Mouse (Mus musculus) heart, adult 18-20 months (tissue): ENCODE measurements at regions not wholly inside any gene's neighbourhood (a gene's known extent, or its start where the extent isn't known, plus 50 kb on each side); places are given as distances from the start of the nearest gene placed in this dataset.
A peak's percentile ranks its signal among the peaks of the same experiment; 100 is the strongest.

Source experiments
- DNase-seq, 2 experiments: peaks; one replicate each; pipeline ENCODE4 v3.0.0; 2021 to 2022; ENCODE audit warnings: mixed read lengths in 1 of 2

DNA sequence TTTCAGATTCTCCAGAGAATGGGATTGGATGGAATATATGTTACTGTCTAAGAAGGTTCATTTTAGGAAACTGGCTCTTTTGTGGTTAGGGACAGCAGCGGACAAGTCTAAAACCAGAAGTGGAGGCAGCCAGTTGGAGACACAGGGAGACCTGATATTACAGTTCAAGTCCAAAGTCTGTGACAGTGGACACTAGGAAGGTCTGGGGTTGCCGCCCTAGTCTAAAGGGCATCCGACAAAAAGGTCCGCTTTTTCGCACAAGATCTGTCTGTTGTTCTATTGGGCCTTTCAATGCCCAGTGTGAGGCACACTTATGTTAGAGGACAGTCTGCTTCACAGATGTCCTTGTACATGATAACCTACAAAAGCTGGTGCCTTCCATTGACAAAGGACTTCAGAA lies 152.9 kb upstream of the Mpped2 start:
- no peak for DNase-seq

- peak in 1 of 2 experiments; percentile 7 for DNase-seq
Observed at GRCm38 (mm10) chr2:106547117-106547516, 146.0 kb upstream of the Mpped2 start.

GRCm38 (mm10) chr2:106553666-106554065 lies 139.4 kb upstream of the Mpped2 start:
- no peak for DNase-seq

DNA sequence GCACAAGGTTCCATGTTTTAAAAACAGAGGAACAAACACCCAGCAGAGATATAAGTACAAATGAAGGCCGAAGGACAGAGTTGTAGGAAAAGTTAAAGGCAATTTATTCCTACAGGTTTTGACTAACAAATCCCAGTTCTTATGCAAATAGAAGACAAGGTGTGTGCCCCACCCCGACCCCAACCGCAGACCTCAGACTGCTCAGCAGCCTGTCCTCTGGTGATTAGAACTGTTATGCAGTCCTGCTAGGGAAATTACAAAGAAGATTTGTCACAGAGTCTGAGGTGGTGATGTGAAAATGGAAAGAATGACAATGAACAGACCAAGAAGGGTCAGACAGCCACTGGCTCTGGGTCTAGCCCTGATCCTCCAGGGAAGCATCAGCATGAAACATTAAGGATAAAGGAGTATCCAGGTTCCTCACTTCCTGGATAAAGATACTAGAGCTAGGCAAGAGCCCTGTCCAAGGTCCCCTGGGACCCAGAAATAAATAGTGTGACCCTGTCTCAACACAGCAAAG lies 131.4 kb upstream of the Mpped2 start:
- no peak for DNase-seq

GRCm38 (mm10) chr2:106570226-106570625 lies 122.8 kb upstream of the Mpped2 start:
- no peak for DNase-seq

- no peak for DNase-seq
Observed at GRCm38 (mm10) chr2:106571346-106571745, 121.7 kb upstream of the Mpped2 start.

GRCm38 (mm10) chr2:106571913-106572312 lies 121.2 kb upstream of the Mpped2 start:
- DNase-seq, result no peak

- DNase-seq, result no peak
Observed at GRCm38 (mm10) chr2:106576746-106577323, 116.2 kb upstream of the Mpped2 start.

GRCm38 (mm10) chr2:106578062-106578461 lies 115.0 kb upstream of the Mpped2 start:
- DNase-seq, result no peak

DNA sequence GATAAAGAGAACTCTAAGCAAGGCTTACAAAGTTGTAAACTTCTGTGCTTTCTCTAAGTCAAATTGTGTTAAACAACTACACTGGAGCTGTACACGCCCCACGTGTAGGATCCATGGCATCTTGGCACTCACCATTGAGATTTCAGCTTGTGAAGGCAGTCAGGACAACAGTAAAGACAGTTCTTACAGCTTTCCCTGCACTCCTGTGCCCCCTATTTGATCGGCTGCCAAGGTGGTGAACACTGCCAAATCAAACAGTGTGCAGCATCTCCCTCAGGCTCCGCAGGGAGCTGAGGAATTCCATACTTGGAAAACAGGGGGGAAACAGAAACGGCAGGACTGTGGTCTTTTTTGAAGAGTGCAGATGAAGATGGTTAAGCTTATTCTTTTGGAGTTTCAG lies 112.4 kb upstream of the Mpped2 start:
- DNase-seq, result no peak

GRCm38 (mm10) chr2:106621251-106621650 lies 71.8 kb upstream of the Mpped2 start:
- no peak for DNase-seq

GRCm38 (mm10) chr2:106622326-106622725 lies 70.7 kb upstream of the Mpped2 start:
- DNase-seq, result no peak

DNA sequence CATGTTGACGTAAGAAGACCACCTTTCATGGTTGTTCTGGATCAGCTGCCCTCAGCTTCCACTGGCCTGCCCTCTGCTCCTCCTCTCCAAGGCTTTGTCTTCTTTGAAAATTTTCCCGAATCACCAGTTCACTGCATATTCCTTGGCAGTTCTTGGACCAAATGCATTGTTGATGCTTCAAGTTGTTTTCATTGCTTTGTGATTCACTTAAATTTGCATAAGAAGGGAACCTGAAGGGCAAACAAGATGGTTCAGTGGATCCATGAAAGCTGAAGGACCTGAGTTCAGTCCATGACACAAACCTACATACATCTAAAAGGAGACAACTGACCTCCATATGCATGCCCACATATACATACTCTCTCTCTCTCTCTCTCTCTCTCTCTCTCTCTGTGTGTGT lies 69.4 kb upstream of the Mpped2 start:
- no peak for DNase-seq

DNA sequence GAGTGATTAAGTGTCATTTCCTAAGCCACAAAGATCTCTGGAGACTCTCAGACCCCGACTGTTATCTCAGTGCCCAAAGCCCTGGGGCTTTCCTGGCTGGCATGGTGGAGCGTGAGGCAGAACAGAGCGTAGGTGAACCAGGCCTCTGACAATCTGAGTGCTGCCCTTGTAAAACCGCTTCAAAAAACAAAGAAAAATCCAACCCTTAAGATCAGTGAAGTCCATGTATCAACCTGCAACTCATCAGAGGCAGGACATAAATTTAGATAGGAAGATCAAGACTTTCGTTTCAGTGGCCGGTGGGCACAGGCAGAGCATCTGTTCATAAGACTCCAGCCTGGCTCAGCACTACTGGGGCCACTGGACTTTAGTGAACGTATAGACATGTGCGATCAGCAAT lies 61.1 kb upstream of the Mpped2 start:
- DNase-seq, result no peak
